Mouse (Mus musculus): ENCODE results near the gene Frmd8.
A peak's percentile ranks its signal among the peaks of the same experiment; 100 is the strongest.
"Not testable (repeated sequence)": the region's sequence is repeated elsewhere in the genome, so short reads cannot be mapped to it uniquely, and the experiment has no call there.

Gene Frmd8

DNA sequence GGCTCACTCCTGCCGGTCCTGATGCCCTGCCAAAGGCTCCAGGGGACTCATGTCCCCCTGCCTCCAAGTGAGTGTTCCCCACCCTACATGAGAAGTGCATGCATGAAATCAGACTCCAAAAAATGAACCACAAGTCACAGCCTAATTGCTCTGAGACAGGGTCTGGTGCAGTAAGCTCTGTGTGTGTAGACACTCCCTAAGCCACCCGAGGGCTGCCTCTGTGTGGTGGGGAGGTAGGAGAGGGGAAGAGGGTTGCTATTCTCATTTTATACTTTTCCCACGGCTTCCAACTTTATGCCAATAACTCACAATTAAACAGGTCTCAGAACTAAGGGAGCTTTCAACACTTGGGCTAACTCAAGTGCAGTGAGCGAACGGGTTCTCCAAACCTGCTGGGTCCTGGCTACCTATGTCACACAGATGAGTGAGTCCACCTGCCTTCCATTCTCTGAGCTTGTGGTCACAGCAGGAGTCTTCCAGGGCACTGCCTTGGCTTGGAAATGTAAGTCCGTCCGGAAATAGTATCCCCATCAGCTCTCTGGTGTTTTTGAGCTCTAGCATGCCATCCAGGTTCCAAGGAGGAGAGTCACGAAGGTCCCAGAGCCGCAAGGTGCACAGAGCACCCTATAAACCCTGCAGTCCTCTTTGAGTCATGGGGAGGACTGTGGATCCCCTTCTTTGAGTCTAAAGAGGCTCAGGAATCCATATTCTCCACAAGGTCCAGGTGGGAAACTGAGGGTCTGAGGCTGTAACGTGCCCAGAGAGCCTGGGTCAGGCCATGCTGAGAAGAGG, 50.1 kb downstream of the Frmd8 start:
- no peak for DNase-seq (ENCODE audit: low read depth, low spot score)

GRCm38 (mm10) chr19:5824043-5824825, 50.8 kb downstream of the Frmd8 start:
- peak; percentile 77 for DNase-seq (ENCODE audit: low read depth, low spot score)

DNA sequence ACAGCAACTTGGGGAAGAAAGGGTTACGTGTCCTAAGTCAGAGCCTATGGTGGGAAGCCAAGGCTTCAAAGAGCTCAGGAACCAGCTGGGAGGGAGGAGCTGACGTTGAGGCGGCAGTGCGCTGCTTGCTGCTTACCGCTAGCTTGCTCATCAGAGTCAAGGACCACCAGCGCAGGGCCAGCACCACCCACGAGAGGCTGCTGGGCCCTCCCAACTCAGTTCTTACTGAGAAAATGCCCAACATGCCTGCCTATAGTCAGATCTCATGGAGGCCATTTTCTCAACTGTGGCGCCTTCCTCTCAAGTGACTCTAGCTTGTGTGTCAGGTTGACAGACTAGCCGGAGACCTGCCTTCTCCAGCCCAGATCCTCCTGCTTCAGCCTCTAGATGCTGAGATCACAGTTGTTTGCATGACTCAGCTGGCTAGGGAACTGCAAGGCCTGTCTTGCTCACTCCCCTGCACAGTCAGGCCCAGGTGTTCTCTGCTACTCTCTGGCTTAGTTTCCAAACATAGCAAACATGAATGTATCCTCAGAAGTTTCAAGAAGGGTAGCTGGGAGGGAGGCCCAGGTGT, 51.7 kb downstream of the Frmd8 start:
- DNase-seq (ENCODE audit: low read depth, low spot score): no peak

DNA sequence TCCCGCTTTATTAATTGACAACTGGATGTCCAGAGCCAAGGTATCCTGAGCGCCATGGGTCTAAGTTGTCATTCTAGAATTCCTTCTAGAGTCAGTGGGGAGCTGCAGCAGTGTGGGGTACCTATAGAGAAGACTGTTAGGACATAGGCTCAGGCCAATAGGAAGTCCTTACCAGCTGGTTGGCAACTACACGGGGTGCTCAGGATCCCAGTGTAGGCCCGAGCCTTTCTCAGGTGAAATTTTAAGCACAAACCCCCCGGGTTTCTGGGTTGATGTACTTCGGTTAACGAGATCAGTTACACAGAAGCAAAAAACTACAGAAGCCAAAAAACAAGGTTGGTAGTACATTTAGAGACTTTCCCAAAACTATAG, 52.3 kb downstream of the Frmd8 start:
- DNase-seq (ENCODE audit: low read depth, low spot score): no peak

DNA sequence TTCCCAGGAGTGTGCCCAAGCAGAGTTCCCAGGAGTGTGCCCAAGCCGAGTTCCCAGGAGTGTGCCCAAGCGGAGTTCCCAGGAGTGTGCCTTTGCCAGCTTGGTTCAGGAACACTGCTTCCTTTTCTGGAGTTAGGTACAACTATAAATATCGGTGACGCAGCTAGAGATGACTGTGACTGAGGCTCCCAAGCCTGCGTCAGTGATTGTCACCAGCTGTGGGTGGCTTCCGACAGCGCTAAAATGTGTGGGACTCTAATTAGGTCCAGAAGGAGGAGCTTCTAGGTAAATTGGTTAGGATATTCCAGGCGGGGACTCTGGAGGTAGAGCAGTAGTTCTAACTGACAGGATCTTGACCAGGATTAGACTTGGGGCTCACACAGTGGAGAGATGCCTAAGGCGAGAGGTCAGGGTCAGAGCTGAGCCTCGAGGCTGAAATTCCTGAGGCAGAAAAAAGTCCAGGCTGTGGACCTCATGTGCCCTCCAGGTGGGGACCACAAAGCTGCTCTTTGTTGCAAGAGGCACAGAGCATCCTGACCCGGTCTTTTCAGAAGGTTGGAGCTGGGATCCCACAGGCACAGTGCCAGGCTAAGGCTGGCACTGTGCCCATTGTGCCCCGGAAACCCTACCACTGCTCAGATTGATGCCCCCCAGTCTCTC, 52.8 kb downstream of the Frmd8 start:
- peak; percentile 88 for DNase-seq (ENCODE audit: low read depth, low spot score)

DNA sequence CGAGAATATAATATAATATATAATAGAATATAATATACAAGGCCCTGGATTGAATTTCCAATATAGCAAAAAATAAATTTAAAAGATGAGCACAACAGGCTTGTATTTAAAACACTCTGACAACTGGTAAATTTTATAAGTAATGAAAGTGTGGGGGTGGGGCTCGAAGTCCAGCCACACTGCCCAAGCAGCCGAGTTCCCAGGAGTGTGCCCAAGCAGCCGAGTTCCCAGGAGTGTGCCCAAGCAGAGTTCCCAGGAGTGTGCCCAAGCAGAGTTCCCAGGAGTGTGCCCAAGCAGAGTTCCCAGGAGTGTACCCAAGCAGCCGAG, 53.3 kb downstream of the Frmd8 start:
- no peak for DNase-seq (ENCODE audit: low read depth, low spot score)

DNA sequence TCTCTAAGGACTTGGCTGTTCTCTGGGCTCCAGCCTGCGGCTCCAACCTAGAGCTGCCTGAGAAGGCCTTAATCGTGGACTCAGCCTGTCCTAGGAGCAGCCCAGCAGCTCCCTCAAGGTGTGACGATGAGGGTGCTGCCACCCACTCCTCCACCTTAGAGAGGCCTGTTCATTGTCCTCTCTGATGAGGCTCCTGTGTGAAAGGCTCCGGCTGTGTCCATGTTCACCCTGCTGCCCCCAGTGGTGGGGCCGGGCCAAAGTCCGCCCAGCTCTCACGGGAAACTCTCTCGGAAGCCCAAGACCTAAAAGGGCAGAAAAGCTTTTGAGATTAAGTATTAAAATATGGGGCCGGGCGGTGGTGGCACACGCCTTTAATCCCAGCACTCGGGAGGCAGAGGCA, 55.5 kb downstream of the Frmd8 start:
- no peak for DNase-seq (ENCODE audit: low read depth, low spot score)

DNA sequence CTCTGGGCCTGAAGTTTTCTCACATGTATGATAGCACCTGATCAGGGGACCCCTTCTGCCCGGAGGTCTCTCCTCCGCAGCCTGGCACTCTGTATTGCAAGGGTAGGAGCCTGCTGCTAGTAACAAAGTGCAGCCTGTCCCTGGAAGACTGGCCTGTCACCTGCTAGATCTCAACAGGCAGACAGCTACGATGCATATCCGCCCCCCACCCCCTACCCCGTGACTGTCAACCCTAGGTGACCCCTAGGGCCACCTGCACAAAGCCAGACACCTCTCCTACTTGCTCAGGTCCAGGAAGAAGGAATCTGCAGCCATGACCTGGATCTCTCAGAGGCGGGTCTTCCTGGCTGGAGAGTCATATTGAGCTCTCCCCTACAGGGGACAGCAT, 56.5 kb downstream of the Frmd8 start:
- no peak for DNase-seq (ENCODE audit: low read depth, low spot score)

- peak; percentile 89 for DNase-seq (ENCODE audit: low read depth, low spot score)
Measured at GRCm38 (mm10) chr19:5817703-5818589, 57.1 kb downstream of the Frmd8 start.

DNA sequence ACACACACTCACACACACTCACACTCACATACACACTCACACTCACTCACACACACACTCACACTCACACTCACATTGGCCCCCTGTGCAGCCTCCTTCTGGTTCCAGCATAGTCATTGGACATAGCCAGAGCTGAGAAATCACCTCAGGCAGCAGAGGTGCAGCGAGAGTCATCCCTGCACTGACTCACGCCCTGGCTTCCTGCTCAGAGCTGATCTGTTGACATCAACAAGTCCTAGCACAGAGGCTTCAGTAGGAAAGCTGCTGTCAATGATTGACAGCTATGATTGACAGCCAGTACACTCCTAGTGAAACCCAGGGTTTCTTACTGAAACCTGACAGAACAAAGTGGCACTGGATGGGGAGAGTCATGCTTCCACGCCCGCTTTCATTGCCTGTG, 59.1 kb downstream of the Frmd8 start:
- DNase-seq (ENCODE audit: low read depth, low spot score): no peak

DNA sequence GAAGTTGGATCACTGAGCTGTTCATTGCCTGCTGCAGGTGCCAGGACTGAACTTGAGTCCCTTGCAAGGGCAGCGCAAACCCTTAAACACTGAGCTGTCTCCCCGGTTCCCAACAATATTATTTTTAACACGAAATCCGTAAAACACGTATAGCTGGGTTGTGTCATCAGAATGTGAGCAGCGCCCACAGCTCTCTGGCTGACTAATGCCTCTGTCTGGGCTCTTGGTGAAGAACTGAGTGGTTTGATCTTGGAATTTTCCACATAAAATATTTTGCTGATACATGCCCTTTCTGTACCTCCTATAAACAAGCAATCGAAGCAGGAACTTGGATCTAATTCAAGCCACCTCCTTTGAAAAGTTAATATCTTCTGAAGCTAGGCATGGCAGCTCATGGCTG, 60.1 kb downstream of the Frmd8 start:
- no peak for DNase-seq (ENCODE audit: low read depth, low spot score)

GRCm38 (mm10) chr19:5814048-5814447, 61.0 kb downstream of the Frmd8 start:
- DNase-seq (ENCODE audit: low read depth, low spot score): not testable (repeated sequence)

DNA sequence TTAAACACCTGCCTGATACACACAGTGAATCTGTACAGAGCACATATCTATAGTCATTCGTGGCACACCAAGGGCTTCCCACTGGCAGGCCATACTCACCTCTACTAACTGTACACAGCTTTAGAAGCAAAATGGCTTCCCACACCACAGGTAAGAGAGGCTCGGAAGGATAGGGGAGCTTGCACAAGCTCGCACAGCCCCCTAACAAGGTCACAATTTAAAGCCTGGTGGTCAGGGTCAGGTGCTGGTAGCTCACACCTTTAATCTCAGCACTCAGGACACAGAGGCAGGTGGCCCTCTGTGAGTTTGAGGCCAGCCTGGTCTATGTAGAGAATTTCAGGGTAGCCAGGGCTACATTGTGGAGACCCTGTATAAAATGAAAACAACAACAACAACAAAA, 61.5 kb downstream of the Frmd8 start:
- DNase-seq (ENCODE audit: low read depth, low spot score): no peak

DNA sequence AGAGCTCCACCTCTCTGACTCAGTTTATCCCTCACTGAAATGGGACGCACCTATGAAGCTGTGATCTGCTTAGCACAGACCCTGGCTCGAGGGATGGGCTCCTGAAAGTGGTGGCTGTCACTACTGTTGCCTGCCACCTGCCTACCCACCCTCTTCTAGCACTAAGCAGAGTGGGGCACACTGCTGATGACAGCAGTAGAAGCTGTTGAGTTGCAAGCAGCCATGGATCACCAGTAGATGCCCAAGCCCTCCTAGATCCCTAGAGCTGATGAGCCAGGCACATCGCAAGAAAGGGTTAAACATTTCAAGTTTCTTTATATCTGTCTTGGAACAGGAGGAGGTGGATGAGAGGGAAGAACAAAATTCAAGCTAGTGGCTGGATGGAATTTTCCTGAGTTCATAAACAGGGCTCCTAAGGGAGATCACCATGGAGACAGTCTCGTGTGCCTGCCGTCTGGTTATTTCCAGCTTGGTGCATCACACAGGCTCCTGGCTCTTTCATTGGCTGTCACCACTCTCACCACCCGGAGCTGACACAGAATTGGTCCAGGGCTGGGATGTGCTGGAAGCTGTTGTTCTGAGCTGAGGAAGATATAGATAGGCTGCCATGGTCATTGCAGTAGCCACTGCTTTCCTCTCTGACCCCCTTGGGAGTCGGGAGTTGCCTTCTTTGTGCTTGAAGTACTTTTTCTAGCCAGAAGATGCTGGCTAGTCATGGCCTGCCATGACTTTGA, 63.1 kb downstream of the Frmd8 start:
- DNase-seq (ENCODE audit: low read depth, low spot score): peak; percentile 96

- no peak for DNase-seq (ENCODE audit: low read depth, low spot score)
Measured at GRCm38 (mm10) chr19:5810840-5811563, 64.1 kb downstream of the Frmd8 start.

DNA sequence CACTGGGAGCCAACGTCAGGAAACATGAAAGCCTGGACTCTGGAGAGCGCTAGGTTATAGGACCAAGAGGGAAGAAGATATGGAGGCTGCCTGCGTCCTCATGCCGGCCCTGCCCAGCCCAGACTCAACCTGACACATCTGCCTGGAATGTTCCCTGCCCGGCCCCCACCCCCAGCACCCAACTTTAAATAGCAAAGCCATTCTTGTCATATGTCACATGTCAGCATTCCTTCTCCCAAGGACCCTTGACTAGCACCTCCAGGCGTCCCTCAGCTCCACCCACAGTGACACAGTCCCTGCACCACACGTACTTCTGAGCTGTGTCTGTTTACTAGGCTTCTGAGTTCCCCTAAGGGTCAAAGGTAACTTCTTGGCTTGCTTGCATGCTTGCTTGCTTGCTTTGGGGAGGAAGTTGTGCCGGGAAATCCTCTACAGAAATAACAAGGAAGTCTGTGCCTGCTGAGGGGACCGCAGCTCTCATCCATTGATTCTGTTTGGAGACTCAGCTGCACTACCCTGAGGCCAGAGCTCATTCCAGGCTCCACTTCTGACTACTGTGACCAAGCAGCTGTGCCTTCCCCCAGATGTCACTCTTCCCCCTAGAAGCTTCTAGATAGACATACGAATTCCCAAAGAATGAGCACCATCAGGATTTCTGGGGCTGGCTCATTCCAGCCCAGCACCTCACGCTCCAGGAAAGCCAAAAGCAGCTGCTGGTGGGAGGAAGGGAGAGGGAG, 64.8 kb downstream of the Frmd8 start:
- DNase-seq (ENCODE audit: low read depth, low spot score): no peak

DNA sequence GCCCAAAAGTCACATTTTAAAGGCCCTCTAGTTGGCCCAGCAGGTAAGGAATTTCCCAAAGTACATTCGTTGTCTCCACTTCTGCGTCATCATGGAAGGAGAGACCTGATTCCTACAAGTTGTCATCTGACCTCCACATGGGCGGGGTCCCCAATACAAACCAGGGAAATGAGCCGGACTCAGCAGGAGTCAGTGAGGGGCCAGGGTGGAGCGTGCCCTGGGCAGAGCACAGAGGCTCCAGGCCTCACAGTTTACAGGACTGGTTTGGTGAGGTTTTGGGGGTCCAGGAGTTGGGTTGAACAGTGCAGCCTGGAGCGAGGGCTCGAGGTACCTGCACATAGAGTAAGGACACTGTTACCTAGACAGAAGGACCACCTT, 65.4 kb downstream of the Frmd8 start:
- DNase-seq (ENCODE audit: low read depth, low spot score): no peak

DNA sequence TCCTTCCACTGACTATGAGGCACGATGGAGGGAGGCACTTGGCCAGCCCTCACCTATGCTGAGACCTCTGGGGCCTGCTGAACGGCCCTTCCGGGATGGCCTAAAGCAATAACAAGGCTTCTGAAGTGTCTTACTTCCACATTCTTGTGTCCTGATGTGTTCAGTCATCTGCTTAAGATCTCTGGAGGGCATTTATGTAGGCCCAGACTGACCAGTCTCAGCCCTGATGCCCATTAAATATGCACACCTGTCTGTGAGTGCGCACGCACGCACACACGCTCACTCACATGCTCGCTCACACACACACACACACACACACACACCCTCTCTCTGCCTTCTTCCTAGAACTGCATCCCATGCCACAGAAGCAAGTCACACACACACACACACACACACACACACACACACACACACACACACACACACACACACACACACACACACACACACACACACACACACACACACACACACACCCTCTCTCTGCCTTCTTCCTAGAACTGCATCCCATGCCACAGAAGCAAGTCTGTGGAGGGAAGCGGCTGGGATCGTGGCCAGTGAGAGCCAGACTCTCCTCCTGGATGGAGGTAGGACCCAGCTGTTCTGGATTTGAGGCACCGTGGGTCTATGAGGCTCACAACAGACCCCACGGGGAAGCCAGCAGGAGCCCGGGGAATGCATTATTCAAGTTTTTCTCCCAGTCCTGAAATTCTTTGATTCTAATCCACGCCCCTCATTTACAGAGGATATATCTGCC, 65.9 kb downstream of the Frmd8 start:
- DNase-seq (ENCODE audit: low read depth, low spot score): no peak

DNA sequence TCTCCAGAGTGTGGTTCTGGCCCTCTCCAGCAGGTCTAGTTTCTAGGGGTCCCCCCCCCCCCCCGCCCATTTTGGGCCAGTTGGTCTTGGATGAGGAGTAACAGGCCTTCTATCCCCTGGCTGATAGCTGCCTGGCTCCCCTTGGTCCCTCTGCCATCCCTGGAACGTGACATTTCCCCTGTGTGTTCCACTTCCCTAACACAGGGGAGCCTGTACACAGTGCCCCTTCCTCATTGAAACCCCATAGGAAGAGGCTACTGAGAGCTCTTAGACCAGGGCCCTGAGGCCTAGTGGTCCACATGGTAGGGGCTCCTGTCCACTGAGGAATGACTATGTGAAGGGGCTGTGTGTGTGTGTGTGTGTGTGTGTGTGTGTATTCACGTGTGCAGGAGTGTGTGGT, 67.3 kb downstream of the Frmd8 start:
- no peak for DNase-seq (ENCODE audit: low read depth, low spot score)
